Mouse (Mus musculus): ENCODE data around the gene Msx2.

Gene Msx2

DNA sequence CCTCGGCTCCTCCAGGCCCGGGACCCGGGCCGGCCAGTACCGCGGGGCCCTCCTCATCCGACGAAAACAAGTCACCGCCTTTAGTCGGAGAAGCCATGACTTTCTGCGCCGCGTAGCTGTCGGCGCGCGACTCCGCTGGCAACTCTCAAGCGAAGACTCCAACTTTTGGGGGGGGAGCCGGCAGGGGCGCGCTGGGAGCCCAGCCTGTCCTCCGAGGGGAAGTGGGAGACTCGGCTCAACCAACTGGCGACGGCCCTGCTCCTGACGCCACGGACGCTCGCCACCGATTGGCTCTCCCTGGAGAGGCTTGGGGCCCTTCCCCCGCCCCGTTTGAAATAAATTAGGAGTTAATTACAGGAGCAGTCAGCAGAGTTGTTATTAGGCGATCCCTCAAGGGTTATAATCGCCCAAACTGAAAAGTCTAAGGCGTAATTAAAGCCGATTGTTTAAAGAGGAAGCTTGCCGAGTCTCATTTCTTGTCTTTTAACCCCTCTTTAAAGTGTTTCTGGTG lies at the start of gene Msx2:
Gene Msx2, minus strand, starts transcription at position 461 of the 511 bp plus-strand sequence.
- in situ Hi-C loops (cut with MboI, MseI): no loop called here

DNA sequence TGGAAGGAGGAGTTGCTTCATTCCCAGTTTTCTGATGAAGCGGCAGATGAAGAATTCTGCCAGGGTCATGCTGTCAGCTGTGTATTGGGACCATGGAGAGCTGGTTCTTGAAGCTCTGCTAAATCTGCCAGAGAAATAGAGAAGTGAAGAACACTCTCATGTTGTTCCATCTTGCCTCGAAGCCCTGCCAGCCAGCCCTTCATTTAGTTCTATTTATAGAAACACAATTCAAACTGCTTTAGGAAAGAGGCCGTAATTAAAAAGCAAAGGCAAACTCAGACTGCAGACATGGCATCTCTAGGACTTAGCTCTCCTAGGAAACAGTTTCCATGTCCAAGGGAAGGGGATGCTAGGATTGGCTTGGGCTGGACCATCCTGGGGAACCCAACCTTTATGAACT lies 48.6 kb upstream of the Msx2 start:
- in situ Hi-C loops (cut with MboI, MseI): no loop called here

DNA sequence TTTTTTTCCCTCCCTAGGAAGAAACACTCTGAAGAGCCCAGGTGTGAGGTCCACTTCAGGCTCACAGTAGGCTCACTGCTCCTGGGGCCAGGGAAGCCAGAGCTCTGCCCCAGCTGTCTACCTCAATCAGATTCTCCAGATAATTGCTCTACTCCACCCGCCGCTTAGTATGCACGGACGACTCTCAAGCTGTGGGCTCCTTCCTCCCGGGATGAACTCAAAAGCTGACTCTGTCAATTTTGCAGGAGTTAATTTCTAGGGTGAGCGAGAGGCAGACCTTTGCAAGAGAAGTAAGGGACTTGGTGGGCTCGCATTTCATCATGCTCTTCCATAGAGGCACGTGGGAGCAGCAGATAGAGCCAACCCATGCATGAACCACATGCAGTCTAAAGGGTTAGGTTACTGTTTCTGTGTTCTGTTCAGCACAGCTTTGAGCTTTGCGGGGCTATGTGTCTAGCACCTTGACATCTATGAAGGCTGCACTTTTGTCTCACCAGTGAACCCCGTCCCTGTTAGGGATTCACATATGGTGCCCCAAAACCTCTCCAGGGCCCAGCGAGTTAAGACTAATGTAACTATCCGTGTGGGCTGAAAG lies 47.6 kb upstream of the Msx2 start:
- in situ Hi-C loops (cut with MboI, MseI): no loop called here

DNA sequence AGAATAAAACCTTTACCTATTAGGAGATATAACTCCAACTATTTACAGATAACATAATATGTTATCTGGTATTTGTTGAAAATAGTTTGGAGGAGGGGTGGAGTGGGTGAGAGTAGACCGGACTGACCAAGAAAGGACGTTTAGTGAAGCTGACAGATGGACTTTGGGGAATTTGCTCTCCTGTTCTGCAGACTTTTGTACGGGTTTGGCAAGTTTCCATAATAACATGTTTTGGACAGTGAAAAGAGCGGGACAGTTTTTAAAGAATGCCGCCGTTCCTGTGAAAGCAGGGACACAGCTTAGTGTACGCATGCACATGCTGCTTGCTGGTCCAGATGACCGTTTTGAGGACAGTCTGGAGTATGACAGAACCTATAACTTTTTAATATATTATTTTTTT lies 46.9 kb upstream of the Msx2 start:
- in situ Hi-C loops (cut with MboI, MseI): no loop called here

DNA sequence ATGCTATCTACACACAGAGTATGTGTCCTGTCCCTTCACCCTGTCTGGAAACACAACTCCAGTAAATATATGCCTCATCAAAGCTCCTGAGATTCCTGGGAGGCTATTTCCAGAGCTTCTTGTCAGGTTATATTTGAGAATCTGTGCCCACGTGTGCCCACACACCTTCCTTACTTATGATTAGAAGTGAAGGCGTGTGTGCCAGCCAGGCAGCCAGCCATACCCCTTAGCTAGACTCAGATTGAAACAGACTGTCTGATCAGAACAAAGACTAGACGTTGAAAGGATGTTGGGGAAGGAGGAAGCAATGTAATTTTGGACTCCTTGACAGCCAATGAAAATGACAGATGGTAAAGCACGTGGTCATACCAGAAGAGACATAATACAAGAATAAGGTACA lies 45.4 kb upstream of the Msx2 start:
- in situ Hi-C loops (cut with MboI, MseI): no loop called here

DNA sequence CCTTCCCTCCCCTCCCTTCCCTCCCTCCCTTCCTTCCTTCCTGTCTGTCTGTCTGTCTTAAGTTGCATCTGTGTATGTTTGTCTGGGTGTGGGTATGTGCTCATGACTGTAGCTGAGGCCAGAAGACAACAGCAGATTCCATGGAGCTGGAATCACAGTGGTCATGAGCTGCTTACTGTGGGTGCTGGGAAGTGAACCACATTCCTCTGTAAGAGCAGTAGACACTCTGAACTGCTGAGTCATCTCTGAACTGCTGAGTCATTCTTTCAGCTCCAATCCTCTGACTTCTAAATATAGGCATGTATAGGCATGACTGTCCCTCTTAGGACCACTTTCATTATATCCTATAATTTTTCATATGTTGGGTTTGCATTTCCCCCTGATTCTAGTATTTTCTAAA lies 41.7 kb upstream of the Msx2 start:
- in situ Hi-C loops (cut with MboI, MseI): no loop called here

DNA sequence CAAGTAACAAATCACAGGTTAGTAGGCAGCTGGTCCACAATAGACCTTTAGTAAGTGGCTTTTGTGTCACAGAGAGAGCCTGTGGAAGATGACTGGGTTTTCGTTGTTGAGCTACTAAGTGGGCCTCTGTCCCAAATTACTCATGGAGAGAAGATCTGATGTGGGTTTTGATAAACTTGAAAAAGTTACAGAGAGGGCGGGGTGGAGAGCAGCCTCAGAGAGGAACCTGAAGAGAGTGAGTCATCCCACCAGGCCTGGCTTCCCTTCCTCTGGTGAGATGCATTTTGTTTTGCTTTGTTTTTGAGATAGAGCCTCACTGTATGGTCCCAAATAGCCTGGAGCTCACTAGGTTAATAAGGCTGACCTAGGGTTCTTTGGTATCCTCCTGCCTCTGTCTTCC lies 38.5 kb upstream of the Msx2 start:
- in situ Hi-C loops (cut with MboI, MseI): no loop called here

DNA sequence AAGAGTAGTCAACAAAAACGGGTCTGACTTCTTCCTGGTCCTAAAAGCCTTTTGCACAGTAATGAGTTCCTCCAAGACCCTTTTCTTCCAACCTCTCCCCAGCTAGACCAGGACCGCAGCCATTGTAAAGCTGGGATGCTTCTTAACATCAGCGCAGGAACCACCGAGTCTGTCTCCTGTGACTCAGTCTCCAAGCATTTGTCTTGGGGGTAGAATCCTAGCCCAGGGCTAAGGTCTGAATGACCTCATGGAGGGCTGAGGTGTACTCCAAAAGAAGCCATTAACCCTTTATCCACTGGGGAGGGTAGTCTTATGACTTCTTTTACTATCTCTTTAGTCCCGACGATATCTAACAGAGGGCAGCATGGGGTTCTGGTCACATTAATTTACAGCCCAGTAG lies 29.5 kb upstream of the Msx2 start:
- in situ Hi-C loops (cut with MboI, MseI): no loop called here

DNA sequence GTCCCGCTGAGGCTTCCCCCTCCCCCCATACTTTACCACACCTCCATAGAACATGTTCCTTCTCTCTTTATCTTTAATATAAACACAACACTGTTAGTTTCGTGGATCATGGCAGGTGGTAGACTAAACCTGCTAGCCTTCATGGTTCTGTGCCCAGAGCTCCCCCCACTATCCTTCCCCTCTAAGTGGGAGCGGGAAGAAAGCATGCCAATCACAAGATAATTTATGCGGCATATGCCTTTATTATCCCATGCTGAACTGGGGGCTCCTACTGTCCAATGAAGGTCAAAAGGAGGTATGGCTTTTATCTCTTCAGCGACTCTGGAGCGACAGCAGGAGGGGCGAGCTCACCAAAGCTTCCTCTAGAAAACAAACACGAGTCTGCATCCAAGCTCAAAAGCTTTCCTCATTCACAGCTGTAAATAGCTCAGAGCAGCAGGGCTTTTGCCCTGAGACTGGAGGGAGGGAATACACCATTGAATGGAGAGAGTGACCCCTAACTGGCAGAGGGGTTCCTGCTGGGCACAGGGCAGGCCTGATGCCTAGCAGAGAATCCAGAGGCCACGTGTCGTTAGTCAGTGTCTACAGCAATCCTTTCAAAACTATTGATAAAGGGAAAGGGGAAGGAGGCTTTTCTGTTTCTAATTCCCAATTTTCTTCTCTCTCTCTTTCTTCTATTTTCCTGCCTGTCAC lies 28.8 kb upstream of the Msx2 start:
- in situ Hi-C loops (cut with MboI, MseI): no loop called here

DNA sequence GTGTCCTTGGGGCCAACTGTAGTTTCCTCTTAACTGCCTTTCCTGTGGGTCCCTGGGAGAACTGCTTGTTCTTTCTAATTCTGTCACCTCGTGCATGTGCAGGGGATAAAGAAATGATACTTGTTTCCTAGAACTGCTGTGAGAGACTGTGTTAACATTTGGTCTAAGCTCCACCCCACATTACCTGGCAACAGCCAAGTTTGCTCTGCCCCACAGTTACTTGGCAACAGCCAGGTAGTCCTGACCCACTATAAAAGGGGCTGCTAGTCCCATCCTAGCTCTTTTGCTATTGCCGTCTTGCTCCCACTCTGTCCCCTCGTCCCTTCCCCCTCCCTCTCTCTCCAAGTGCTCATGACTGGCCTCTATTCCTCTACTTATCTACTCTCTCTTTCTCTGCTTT lies 28.2 kb upstream of the Msx2 start:
- in situ Hi-C loops (cut with MboI, MseI): no loop called here

DNA sequence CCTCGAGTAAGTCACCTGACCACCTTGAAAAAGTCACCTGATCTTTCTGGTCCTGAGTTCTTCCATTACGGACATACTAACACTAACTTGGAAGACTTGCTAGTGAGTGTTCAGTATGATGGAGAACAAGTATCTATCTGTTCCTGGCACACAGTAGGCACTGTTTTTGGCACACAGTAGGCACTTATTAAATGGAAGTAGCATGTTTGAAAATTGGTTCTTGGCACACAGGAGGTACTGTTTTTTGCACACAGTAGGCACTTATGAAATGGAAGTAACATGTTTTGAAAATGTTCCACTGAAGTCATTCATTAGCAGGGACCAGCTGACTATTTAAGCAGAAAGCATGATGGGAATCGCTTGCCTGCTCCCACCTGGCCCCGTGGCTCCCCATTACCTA lies 13.6 kb upstream of the Msx2 start:
- in situ Hi-C loops (cut with MboI, MseI): no loop called here

DNA sequence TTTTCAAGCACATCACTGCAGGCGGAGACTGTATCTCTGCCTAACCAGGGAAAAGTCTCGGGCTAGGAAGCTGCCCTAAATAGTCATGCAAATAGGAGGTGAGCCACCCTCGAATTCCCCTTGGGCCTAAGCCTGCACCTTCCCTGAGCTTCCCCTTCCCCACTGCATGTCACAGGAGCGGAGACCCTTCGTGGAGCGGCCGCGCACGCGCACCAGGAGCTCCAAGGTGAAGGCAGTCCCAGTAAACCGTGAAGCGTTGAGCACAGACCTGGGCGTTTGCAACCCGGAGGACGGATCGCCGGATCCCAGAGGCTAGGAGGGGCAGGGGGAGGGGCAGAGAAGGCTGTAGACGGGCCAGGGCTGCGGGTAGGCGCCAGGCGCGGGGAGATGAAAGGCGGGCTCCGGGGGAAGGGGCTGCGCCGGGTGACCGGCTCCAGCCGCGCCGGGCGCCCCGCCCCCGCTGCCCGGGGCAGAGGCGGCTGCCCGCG lies 2.9 kb upstream of the Msx2 start:
- in situ Hi-C loops (cut with MboI, MseI): no loop called here

DNA sequence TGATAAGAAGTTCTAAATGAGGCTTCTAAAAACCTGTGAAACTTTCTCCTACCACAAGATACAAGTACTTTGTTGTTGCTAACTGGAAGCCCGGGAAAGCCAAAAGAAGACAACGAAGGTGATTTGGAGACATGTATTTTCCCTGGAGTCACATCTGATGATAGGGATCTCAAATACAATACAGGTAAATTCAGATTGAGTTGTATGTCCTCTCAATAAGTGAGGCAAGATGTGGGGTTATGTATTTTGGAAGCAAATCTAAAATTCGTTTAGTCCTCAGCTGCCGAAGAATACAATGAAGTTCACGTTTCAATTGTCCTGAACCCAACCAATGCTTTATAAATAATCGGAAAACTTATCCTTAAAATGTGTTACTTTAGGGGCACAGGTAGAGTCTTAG lies 1.6 kb upstream of the Msx2 start:
- in situ Hi-C loops (cut with MboI, MseI): no loop called here

DNA sequence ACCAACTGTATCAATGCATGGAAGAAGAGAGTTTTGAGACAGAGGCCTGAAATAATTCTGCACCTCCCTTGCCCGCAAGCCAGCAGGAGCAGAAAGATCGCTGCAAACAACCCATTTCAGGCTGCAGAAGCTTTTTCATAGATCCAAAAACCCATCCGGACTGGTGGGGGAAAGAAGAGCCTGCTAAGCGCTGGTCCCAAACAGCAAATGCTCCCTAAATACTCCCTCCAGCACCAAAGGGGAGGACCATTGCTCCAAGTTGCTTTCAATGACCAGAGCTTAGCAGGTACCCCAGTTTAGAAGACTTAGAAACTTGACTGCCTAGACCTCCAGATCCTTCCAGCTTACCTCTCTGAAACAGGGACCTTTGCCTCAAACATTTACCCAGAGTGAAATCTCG lies 1.1 kb upstream of the Msx2 start:
- in situ Hi-C loops (cut with MboI, MseI): no loop called here

DNA sequence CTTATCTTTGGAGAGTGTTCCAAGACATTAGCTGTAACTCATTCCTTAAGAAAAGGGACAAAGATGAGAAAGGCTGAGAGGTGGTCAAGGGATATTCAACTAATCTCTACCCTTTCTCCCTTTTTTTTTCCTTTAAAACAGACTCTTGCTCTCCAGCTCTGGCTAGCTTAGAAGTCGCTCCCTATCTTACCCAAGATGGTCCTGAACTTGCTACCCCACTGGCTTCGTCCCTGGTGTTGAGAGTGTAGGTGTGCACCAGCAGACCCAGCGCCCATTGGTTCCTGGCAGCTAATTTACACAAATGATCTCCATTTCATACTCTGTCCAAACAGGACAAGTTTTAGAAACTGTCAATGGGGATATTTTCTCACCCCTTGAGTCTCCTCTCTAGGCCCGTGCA lies 417 bp upstream of the Msx2 start:
- in situ Hi-C loops (cut with MboI, MseI): no loop called here

DNA sequence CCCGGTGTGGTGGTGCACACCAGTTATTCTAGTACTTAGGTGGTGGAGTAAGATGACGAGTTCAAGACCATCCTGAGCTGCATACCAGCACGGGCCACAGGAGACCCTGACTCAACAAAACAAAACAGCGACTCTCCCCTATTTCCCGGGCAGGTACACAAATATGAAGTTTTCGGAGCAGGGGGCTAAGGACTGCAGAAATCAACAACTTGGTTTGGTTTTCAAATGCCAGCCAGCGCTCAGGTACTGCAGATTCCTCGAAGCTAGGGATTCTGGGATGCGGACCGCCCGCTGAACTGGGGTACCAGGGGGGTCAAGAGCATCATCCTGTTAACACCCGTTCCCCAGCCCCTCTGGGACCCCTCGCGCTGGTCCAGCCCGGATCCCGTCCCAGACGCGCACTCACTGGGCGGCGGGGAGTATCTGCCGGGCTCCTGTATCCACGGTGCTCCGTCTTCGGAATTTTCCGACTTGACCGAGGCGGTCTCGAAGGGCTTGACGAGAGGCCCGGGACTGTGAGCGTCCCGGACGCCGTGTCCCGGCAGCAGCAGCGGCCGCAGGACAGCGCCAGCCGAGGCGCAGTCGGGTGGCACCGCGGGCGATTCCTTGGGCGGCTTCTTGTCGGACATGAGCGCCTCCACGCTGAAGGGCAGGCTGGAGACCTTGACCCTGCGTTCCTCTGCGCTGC lies 804 bp downstream of the Msx2 start:
- in situ Hi-C loops (cut with MboI, MseI): no loop called here

DNA sequence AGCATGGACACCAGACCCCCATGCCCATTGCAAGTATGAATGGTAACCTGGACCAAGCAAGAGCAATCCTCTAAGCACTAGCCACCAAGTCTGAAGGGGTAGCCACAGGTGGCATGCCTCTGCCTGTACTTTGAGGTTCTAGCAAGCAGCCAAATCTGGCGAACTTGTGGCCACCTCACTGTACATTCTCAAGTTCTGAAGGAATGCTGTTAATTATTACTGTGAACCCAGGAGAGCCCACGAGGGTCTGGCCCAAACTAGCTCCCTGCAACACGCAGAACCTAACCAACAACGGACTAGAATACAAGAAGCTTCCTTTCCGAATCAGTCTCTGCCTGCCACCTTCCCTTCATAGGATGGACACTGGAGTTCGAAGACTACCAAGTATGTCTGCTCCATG lies 1.5 kb downstream of the Msx2 start:
- in situ Hi-C loops (cut with MboI, MseI): no loop called here

DNA sequence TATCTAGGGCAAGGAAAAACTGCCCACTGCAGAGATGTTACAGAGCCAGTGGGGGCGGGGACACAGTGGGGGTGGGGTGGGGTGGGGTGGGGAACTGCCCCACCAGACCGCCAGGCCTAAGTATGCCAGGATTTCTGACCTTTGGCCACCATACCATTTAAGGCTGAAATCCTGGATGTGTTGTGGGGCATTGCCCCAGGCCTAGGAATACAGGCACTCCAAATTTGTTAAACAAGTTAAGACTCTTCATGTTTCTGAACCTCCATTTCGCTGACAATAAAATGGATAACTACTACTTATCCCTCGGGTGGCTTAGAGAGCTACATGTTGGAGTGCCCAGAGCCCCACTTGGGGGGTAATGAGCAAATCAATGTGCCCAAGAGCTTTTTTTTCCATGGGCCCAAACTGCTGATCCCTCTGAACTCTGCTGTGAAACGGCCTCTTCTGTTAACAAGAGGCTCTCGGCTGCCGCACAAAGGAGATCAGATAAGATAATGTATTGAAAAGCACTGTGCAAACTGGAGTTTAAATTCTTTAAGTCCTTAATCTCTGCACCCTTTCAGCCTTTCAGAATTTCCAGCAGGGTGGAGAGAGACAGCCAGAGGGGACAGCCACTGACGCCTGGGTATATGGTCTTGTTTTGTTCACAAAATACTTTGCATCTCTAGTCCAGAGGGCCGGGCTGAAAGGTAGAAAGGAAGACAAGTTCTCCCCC lies 2.3 kb downstream of the Msx2 start:
- in situ Hi-C loops (cut with MboI, MseI): no loop called here

DNA sequence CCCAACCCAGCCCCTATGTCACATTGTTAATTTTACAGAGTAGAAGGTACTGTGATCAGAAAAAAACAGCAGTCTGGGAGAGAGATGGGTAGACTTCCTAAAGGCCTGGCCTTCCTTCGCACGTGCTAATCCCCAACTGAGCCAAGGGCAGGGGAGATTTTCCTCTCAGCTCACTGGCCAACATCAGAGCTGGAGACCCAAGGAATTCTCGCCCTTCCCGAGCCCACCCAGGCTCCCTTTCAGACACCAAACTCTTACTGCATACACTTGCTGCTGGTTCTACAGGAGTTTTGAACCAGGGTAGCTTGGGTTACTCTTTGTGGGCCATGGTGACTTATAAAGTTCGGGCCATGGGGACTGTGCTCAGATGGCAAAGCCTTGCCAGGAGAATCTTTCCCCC lies 3.1 kb downstream of the Msx2 start:
- in situ Hi-C loops (cut with MboI, MseI): no loop called here

DNA sequence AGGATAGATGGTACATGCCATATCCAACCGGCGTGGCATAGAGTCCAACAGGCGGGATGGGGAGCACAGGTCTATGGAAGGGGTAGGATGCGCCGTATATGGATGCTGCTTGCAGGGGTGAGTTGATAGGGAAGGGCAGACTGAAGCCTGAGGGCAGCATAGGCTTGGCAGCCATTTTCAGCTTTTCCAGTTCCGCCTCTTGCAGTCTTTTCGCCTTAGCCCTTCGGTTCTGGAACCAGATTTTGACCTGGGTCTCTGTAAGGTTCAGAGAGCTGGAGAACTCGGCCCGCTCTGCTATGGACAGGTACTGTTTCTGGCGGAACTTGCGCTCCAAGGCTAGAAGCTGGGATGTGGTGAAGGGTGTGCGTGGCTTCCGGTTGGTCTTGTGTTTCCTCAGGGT lies 4.7 kb downstream of the Msx2 start:
- in situ Hi-C loops (cut with MboI, MseI): no loop called here

DNA sequence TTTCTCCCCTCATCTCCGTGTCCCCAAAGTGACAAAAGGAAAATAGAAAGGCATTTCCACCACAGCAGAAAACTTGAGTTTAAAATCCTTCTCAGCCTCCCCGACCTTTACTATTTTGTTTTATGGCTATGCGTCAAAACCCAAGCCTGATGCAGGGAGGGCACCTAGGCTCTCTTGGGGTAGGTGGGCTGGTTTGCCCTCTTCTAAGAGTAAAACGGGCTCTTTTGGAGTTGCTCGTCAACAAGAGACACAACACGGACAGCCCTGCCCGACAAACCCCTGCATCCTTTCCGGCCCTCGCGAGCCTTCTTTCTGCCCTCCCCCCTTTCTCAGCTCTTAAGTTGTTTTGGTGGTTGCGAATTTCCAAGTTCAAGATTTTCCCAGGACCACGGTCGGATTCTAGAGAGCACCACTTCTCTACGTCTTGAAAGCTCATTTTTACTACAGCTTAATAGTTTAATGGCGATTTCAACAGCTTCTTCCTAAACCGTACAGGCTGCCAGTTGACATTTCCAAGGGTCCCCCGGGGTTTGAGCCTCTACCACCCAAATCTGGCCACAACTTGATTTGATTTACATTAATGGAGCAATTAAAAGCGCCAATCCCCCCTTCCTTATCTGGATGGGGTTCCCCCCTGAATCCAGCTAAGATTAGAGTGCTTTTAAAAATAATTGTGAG lies 6.5 kb downstream of the Msx2 start:
- in situ Hi-C loops (cut with MboI, MseI): no loop called here
